Mouse (Mus musculus) E14TG2a.4 (cell line): Measurements from ENCODE around the gene Slc35a3.

Experiments used
- CTCF ChIP-seq: conservative IDR thresholded peaks from 2 replicates; pipeline ENCODE4 v1.5.1; 2014; ENCODE audit warnings: low read length
- NANOG ChIP-seq: IDR thresholded peaks from 2 replicates; pipeline ENCODE4 v1.6.1; 2014; ENCODE audit warnings: borderline replicate concordance, low read length, mixed read lengths

DNA sequence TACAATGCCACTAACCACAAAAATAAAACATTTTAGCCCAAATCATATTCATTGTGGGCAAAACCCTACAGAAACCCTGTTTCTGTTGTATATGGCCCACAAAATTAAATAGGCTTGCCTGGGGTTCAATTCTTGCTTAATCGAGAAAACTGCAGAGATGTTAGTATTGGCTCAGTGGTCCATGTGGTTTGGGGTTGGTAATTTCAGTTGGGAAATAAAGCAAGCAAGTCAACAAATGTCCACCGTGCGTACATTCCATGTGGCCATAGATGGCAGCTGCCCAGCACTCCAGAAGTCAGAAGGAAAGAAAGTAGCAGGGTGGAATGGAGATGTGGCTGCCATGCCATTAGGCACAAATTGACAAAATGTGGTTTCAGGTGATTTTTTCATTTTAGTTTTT lies 79.7 kb downstream of the Slc35a3 start:
- TF ChIP-seq CTCF (0 out of 2 replicates have a peak, but pooled peaks have one; percentile 1), NANOG (no peak)
